Mouse (Mus musculus) ES-Bruce4 (cell line): Measurements from ENCODE around the gene Gm21988.

Source experiments
- CTCF ChIP-seq: IDR thresholded peaks from one replicate; pipeline ENCODE4 v1.8.1; 2011; ENCODE audit warnings: low read depth, low read length
- EP300 ChIP-seq: IDR thresholded peaks from 2 replicates; pipeline ENCODE4 v1.6.1; 2011; ENCODE audit warnings: low read depth, low read length; ENCODE audit not compliant: insufficient read depth

GRCm38 (mm10) chr11:70218039-70218438, 21.6 kb downstream of the Gm21988 start:
- TF ChIP-seq CTCF (no peak), EP300 (no peak)
